Comparison of ENCODE assay signal across 7 mouse cellular contexts in genomic region chr10:41004044-41004689, GRCm38 (mm10).
DNase-seq lines count a peak whose midpoint lies in the region; ATAC-seq and TF ChIP-seq lines count a peak whose summit lies in the region.

No protein-coding gene starts in this region.

- H3K9ac ChIP-seq in intestine, embryonic 14.5 days (ENCODE audit: low read length), result no peak overlapping the region

- H3K4me1 ChIP-seq in cortical plate, adult 2 months (ENCODE audit: control insufficient read depth, insufficient read depth, low read length), result no peaks in the 10 kb centered on the region
- H3K4me1 ChIP-seq in intestine, embryonic 14.5 days (replicated peaks; ENCODE audit: control insufficient read depth, insufficient read depth, low read length), result no peaks in the 10 kb centered on the region

- WGBS in intestine, embryonic 14.5 days, result 27% methylated on average over 7 of the region's 7 CpGs

- H3K27ac ChIP-seq in cortical plate, adult 2 months (ENCODE audit: insufficient read depth, low read length), result no peak overlapping the region
- no peak overlapping the region for H3K27ac ChIP-seq in gastrocnemius, adult 2 months
- no peak overlapping the region for H3K27ac ChIP-seq in intestine, embryonic 14.5 days (ENCODE audit: low read depth)

- TF ChIP-seq CTCF in cortical plate, adult 2 months (IDR thresholded peaks at IDR 0.05; ENCODE audit: extremely low read depth, insufficient read depth, low read length), result peak; percentile 97
- peak; percentile 93 for TF ChIP-seq CTCF in gastrocnemius, adult 2 months (IDR thresholded peaks at IDR 0.05)

- H3K9me3 ChIP-seq in intestine, embryonic 14.5 days (ENCODE audit: control insufficient read depth, low read length), result no peaks in the 10 kb centered on the region

- peak; percentile 88 for ATAC-seq in intestine, embryonic 14.5 days (replicated peaks; ENCODE audit: low FRiP score, low TSS enrichment, low read depth)
- peak; percentile 90 for ATAC-seq in megakaryocyte progenitor cell, adult 5-6 weeks (replicated peaks; ENCODE audit: poor library complexity)

- DNase-seq in adrenal gland, adult (ENCODE audit: inconsistent age in 2 of 2, low spot score in 1 of 2), result peak; percentile 65 to 86
- peak; percentile 71 for DNase-seq in gastrocnemius, adult 2 months
- peak; percentile 80 for DNase-seq in intestine, embryonic 14.5 days (ENCODE audit: low spot score)
- DNase-seq in left cerebral cortex, adult 8-10 months (ENCODE audit: low spot score in 2 of 2), result peak; percentile 42 to 56
- peak; percentile 56 for DNase-seq in right cerebral cortex, postnatal 4 days

- no peak for TF ChIP-seq POLR2A in cortical plate, adult 2 months (IDR thresholded peaks at IDR 0.05; ENCODE audit: extremely low read depth, insufficient read depth, low read length)

- no peaks in the 10 kb centered on the region for H3K27me3 ChIP-seq in intestine, embryonic 14.5 days (replicated peaks; ENCODE audit: control insufficient read depth, insufficient read depth, low read length)

- H3K36me3 ChIP-seq in intestine, embryonic 14.5 days (ENCODE audit: control insufficient read depth, insufficient read depth, low read length), result no peaks in the 10 kb centered on the region

- H3K4me2 ChIP-seq in intestine, embryonic 14.5 days (ENCODE audit: low read length), result no peak overlapping the region

- intact Hi-C loops in gastrocnemius, adult 2 months (cut with DNase I), result loop anchor here (2.0 to 5.0 kb wide), 2 partner anchors 267 to 503 kb away; no protein-coding TSS in a partner anchor

- no peak overlapping the region for H3K4me3 ChIP-seq in cortical plate, adult 2 months (ENCODE audit: insufficient read depth, low read length)
- H3K4me3 ChIP-seq in gastrocnemius, adult 2 months, result no peak overlapping the region
- H3K4me3 ChIP-seq in intestine, embryonic 14.5 days (ENCODE audit: low read depth, low read length), result no peak overlapping the region
